Mouse (Mus musculus) hindbrain, embryonic 15.5 days (tissue): ENCODE data around the gene Ciz1. TPM values are rescaled to one million over a fixed set of nuclear protein-coding genes. Genes with fewer than 3 reads are reported as not detected.
"Not testable (repeated sequence)": the region's sequence is repeated elsewhere in the genome, so short reads cannot be mapped to it uniquely, and the experiment has no call there.

Source experiments
- ATAC-seq: fragments of 200-750 bp; cut with Nextera tagmentation; 2 replicates; pipeline ENCODE4 v1.8.0; 2017; ENCODE audit warnings: low read depth, moderate number of reproducible peaks, moderate TSS enrichment; ENCODE audit not compliant: low FRiP score
- H3K27ac ChIP-seq: fragments of 300-500 bp; sonication (generic); replicated peaks from 2 replicates; pipeline ENCODE4 v1.5.1; 2015; ENCODE audit warnings: mild to moderate bottlenecking, inconsistent platforms
- H3K27me3 ChIP-seq: fragments of 300-500 bp; sonication (generic); 2 replicates; pipeline ENCODE4 v1.6.1; 2015; ENCODE audit warnings: control low read depth, inconsistent platforms
- H3K36me3 ChIP-seq: fragments of 300-500 bp; sonication (generic); 2 replicates; pipeline ENCODE4 v1.6.1; 2015; ENCODE audit warnings: control low read depth, inconsistent platforms
- H3K4me1 ChIP-seq: fragments of 300-500 bp; sonication (generic); replicated peaks from 2 replicates; pipeline ENCODE4 v1.6.1; 2015; ENCODE audit warnings: control low read depth, inconsistent platforms
- H3K4me2 ChIP-seq: fragments of 300-500 bp; sonication (generic); 2 replicates; pipeline ENCODE4 v1.6.1; 2015; ENCODE audit warnings: moderate library complexity, mild to moderate bottlenecking, inconsistent platforms
- H3K4me3 ChIP-seq: fragments of 300-500 bp; sonication (generic); 2 replicates; pipeline ENCODE4 v1.5.1; 2015; ENCODE audit warnings: mild to moderate bottlenecking, inconsistent platforms
- H3K9ac ChIP-seq: fragments of 300-500 bp; sonication (generic); 2 replicates; pipeline ENCODE4 v1.6.1; 2015; ENCODE audit warnings: inconsistent platforms
- H3K9me3 ChIP-seq: fragments of 300-500 bp; sonication (generic); 2 replicates; pipeline ENCODE4 v1.6.1; 2016; ENCODE audit warnings: control low read depth, inconsistent platforms
- WGBS: fragments of 180-500 bp; shearing (Covaris S2); methylation state at CpG from one replicate; pipeline ENCODE4 v1.1.7; 2015; 5-methylcytosine and 5-hydroxymethylcytosine counted together
- polyA plus RNA-seq: library from polyadenylated mRNA; unstranded; fragments of >200 nt; fragmentation: Nextera tagmentation; extraction: Ambion mirVana; gene quantifications from 2 replicates; pipeline ENCODE4 v1.2.1, GENCODE M21; 2015

Ciz1 gene
- polyA plus RNA-seq, 1 experiment from 2014 or later, result 60.7 TPM

DNA sequence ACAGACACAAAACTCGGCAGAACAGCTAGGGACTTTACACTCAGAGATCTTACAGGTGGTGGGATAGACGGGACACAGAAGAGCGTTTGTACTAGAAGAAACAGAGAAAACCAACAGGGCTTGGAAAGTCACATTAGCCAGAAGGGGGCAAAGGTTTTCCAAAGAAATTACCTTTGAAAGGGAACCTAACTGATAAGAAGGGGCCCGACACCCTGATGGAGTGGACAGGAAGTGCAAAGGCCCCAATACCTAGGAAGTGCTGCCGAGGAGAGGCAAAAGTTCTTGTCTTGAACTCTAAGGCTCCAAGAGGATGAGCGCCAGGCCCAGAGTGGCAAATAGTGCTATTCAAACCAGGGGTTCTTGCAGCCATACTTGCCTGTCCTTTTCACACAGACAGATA, 1.7 kb downstream of the Ciz1 start:
- Histone ChIP-seq H3K27ac (no peak overlapping the region), H3K36me3 (no peaks in the 10 kb centered on the region), H3K27me3 (no peaks in the 10 kb centered on the region), H3K9me3 (no peaks in the 10 kb centered on the region), H3K4me1 (peaks cover 35% of the 10 kb centered on the region), H3K9ac (no peak overlapping the region), H3K4me2 (no peak overlapping the region; the same call in 1 of the 2 replicates), H3K4me3 (no peak overlapping the region)
- ATAC-seq, result no peak
- 73% methylated on average over 6 of the region's 6 CpGs for WGBS

DNA sequence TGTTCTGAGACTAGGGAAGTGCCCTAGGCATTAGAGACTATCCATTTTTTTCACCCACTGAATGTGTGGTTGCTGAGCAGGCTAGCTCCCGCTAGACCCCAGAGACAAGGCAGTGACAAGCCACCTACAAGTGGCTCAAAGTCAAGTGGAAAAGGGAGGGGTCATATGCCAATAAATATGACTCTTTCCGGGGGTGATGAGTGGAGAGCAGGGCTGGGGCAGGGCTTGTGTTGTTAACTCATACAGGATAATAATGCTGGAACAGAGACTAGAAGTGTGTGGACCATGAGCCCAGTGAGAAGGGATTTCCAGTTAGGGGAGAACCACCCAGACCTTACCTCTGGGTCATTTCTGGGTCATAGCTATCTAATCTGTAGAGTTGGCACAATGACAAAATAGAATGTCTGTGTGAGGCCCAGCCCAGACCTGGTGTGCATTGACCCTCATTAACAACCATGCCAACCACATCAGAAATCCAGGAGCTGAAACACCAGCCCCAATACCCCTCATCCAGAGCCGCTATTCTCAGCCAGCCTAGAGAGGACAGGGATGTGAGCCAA, 2.3 kb downstream of the Ciz1 start:
- ATAC-seq, result no peak
- Histone ChIP-seq H3K27ac (no peak overlapping the region), H3K4me1 (peaks cover 33% of the 10 kb centered on the region), H3K9me3 (no peaks in the 10 kb centered on the region), H3K4me3 (no peak overlapping the region), H3K36me3 (no peaks in the 10 kb centered on the region), H3K4me2 (no peak overlapping the region), H3K9ac (no peak overlapping the region), H3K27me3 (no peaks in the 10 kb centered on the region)
- WGBS, result 95% methylated on average over 3 of the region's 3 CpGs

DNA sequence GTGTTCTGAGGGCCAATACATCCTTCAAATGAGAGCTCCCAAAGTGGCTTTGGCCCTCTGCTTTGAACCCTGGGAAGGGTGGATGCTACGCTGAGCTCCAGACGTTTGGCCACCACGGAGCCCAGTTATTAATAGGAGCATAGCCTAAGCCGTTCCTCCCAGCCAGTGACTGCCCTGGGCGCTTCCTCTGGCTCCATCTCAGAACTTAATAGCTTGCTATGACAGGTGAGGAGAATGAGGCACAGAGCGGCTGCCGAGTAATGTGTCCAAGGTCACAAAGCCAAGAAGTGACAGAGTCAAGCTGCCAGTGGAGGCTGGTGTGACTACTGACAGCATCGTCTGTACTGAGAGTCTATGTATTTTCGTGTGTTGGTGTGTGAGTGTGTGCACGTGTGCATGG, 4.1 kb downstream of the Ciz1 start:
- Histone ChIP-seq H3K36me3 (no peaks in the 10 kb centered on the region), H3K9me3 (no peaks in the 10 kb centered on the region), H3K4me1 (peaks cover 23% of the 10 kb centered on the region), H3K27ac (no peak overlapping the region), H3K9ac (no peak overlapping the region), H3K4me3 (no peak overlapping the region), H3K4me2 (no peak overlapping the region), H3K27me3 (no peaks in the 10 kb centered on the region)
- WGBS, result 82% methylated on average over 10 of the region's 10 CpGs
- no peak for ATAC-seq

DNA sequence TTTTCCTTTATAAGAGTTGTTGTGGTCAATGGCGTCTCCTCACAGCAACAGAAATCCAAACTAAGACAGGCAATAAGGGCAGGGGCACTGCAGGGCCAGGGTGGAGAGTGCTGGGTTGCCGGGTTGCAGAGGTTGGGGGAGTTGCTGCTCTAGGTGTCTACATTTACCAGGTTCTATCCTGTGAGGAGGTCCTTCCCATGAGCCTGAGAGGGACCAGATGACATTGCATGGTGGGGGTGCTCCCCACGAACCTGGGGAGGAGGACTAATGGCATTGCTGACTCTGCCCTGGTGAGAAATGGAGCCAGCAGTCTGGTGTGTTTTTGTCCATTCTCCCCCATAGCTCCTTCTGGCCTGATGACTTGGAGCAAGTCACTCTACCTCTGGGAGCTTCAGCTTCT, 5.6 kb downstream of the Ciz1 start:
- H3K4me1 ChIP-seq, result peaks cover 16% of the 10 kb centered on the region
- H3K4me2 ChIP-seq, result no peak overlapping the region
- 0 out of 2 replicates have a peak, but pooled peaks cover 3% of the 10 kb centered on the region for H3K27me3 ChIP-seq
- H3K36me3 ChIP-seq, result no peaks in the 10 kb centered on the region
- no peak overlapping the region for H3K9ac ChIP-seq
- H3K27ac ChIP-seq, result no peak overlapping the region
- WGBS, result 79% methylated on average over 3 of the region's 3 CpGs
- no peak overlapping the region for H3K4me3 ChIP-seq
- no peak for ATAC-seq
- no peaks in the 10 kb centered on the region for H3K9me3 ChIP-seq

DNA sequence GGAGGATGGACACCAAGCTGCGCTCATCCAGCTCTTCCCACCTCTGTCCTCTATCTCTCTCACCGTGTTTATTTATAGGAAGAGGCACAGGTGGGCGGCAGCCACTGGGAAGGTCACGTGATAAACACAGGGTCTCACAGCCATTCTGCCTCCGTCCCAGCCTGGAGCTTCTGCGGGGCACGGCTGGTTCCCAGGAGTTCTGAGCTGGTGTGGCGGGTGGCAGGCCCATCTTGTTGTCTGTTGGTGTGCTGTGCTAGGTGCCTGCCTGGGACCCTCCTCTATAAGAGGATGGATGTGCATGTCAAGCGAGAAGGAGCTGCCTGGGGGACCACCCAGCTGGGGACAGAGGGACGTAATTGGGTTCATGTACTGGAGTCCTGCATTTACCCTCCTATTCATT, 6.3 kb downstream of the Ciz1 start:
- H3K4me2 ChIP-seq, result no peak overlapping the region
- no peak for ATAC-seq
- H3K9ac ChIP-seq, result no peak overlapping the region
- 74% methylated on average over 10 of the region's 10 CpGs for WGBS
- H3K9me3 ChIP-seq, result no peaks in the 10 kb centered on the region
- peaks cover 14% of the 10 kb centered on the region for H3K4me1 ChIP-seq
- H3K27me3 ChIP-seq, result 0 out of 2 replicates have a peak, but pooled peaks cover 3% of the 10 kb centered on the region
- H3K4me3 ChIP-seq, result no peak overlapping the region
- no peak overlapping the region for H3K27ac ChIP-seq
- H3K36me3 ChIP-seq, result no peaks in the 10 kb centered on the region

DNA sequence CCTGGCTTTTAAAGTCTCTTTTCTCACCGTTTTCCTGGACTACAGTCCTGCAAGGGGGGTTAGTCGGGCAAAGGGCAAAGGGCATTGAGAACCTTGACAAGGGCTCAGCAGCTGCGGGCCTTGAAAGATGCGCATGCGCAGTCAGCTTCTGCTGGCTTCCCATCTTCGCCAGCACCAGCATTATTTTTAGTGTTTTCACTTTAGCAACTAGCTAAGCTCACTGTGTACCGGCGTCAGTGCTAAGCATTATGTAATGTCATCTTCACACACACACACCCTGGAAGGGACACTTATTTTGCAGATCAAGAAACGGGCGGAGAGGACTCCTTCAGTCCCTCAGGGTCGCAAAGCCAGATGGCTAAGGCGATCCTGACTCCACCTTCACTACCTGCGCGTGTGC, 8.6 kb downstream of the Ciz1 start:
- peak overlapping the region; percentile 36 for H3K9ac ChIP-seq
- H3K4me3 ChIP-seq, result peak overlapping the region; percentile 36
- peak overlapping the region; percentile 50; the same call in 1 of the 2 replicates for H3K27ac ChIP-seq
- H3K4me2 ChIP-seq, result peak overlapping the region; percentile 65
- no peaks in the 10 kb centered on the region for H3K9me3 ChIP-seq
- no peaks in the 10 kb centered on the region for H3K36me3 ChIP-seq
- H3K27me3 ChIP-seq, result 0 out of 2 replicates have a peak, but pooled peaks cover 3% of the 10 kb centered on the region
- no peak for ATAC-seq
- 5% methylated on average over 14 of the region's 14 CpGs for whole genome bisulfite sequencing
- H3K4me1 ChIP-seq, result peaks cover 29% of the 10 kb centered on the region

DNA sequence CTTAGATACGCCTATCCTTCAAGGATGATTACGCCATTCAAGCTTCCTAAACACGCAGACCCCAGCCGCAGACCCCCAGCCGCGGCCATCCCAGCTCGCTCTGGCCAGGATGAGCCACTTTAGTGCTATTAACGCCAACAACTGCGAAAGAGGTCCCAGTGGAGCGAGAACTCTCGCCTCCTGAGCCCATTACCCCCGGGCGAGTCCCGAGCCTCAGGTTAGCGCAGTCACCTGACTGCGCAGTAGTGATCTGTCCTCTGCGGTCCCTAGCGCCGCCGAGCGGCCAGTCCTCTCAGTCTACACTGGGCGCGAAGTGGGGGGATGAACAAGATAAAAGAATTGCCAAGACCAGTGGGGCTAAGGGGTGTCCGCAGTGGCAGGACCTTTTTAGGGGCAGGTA, 9.3 kb downstream of the Ciz1 start:
- Histone ChIP-seq H3K9ac (peak overlapping the region; percentile 36; the same call in 1 of the 2 replicates), H3K9me3 (no peaks in the 10 kb centered on the region), H3K27me3 (0 out of 2 replicates have a peak, but pooled peaks cover 3% of the 10 kb centered on the region), H3K4me1 (peaks cover 29% of the 10 kb centered on the region), H3K4me2 (peak overlapping the region; percentile 65), H3K36me3 (peaks cover 3% of the 10 kb centered on the region; the same call in 1 of the 2 replicates), H3K27ac (no peak overlapping the region), H3K4me3 (peak overlapping the region; percentile 36)
- WGBS, result 1% methylated on average over 24 of the region's 24 CpGs
- ATAC-seq, result peak; percentile 42; the same call in 1 of the 2 replicates

DNA sequence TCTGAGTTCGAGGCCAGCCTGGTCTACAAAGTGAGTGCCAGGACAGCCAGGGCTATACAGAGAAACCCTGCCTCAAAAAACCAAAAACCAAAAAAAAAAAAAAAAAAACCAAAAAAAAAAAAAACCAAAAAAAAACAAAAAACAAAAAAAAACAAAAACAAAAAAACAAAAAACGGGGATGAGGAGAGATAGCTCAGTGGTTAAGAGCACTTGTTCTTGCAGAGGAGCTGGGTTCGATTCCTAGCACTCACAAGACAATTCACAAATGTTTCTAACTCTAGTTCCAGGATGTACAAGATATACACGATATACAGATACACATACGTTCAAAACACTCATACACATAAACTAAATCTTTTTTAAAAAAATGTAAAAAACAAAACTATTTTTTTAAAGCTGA, 10.1 kb downstream of the Ciz1 start:
- WGBS, result 45% methylated on average over 5 of the region's 5 CpGs
- peak overlapping the region; percentile 70 for H3K4me2 ChIP-seq
- not testable (repeated sequence) for H3K36me3 ChIP-seq

DNA sequence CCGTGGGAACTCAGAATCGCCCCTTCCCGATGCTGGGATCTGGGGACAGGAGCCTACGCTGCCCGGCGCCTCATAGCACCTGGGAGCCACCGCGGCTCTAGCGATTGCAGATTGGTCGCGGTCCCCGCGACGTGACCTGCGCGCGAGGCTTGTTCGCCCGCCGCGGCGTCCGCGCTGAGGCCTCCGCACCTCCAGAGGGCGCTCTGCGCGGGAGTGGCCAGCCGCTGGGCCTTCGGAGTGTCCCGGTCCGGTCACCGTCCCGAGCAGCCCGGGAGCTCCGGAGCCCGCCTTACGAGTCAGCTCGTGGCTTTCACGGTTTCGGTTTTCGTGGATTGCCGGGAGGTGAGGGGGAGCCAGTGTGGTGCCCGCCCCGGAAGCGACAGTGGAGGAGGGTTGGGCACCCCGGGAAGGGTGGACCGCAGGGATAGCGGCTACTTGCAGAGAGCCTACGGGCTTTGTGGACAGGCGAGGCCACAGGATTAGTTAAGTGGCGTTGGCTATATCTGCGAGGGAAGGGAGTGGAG, 10.8 kb downstream of the Ciz1 start:
- H3K4me1 ChIP-seq, result peaks cover 29% of the 10 kb centered on the region
- peaks cover 11% of the 10 kb centered on the region for H3K36me3 ChIP-seq
- peak; percentile 83 for ATAC-seq
- H3K4me2 ChIP-seq, result peak overlapping the region; percentile 70
- H3K9ac ChIP-seq, result peak overlapping the region; percentile 65
- WGBS, result under 1% methylated on average over 53 of the region's 53 CpGs
- peak overlapping the region; percentile 72 for H3K4me3 ChIP-seq
- 0 out of 2 replicates have a peak, but pooled peaks cover 3% of the 10 kb centered on the region for H3K27me3 ChIP-seq
- peak overlapping the region; percentile 82 for H3K27ac ChIP-seq
- H3K9me3 ChIP-seq, result no peaks in the 10 kb centered on the region

More for the DNA sequence above, 10.1 kb downstream of the Ciz1 start:
- Histone ChIP-seq H3K27ac (peak overlapping the region; percentile 82), H3K4me3 (peak overlapping the region; percentile 72), H3K9ac (peak overlapping the region; percentile 65), H3K4me1 (peaks cover 29% of the 10 kb centered on the region)
- ATAC-seq, H3K9me3 ChIP-seq, H3K27me3 ChIP-seq: not testable (repeated sequence)

DNA sequence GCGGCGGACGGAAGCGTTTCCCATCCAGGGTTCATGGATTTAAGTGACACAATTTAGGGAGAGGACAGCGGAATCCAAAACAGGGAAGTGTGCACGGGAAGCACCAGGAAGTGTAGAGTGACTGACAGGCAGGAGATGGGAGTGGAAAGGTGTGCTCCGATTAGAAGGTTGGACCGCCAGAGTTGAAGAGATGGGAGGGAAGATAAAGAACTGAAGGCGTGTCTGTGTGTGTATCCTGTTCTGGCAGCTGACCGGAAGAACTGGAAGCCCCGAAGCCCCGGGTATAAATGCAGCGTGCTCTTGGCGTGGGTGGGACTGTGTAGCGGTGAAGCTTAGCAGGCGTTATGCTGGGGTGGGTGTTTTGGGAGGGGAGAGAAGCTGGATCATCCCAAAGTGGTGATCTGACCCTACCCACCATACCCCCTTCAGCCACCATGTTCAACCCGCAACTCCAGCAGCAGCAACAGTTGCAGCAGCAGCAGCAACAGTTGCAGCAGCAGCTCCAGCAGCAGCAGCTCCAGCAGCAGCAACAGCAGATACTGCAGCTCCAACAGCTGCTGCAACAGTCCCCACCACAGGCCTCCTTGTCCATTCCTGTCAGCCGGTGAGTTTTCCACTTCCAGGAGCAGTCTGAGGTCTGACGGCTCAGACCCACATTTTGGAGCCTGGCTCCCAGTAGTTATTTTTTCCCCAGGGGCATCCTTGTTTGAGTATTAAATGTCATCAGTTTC, 11.4 kb downstream of the Ciz1 start:
- peak overlapping the region; percentile 82 for H3K27ac ChIP-seq
- H3K36me3 ChIP-seq, result peaks cover 17% of the 10 kb centered on the region
- H3K4me1 ChIP-seq, result peaks cover 29% of the 10 kb centered on the region
- H3K4me2 ChIP-seq, result peak overlapping the region; percentile 70
- ATAC-seq, result peak; percentile 24
- no peaks in the 10 kb centered on the region for H3K9me3 ChIP-seq
- whole genome bisulfite sequencing, result 11% methylated on average over 19 of the region's 19 CpGs
- H3K27me3 ChIP-seq, result 0 out of 2 replicates have a peak, but pooled peaks cover 3% of the 10 kb centered on the region
- peak overlapping the region; percentile 65 for H3K9ac ChIP-seq
- H3K4me3 ChIP-seq, result peak overlapping the region; percentile 72

DNA sequence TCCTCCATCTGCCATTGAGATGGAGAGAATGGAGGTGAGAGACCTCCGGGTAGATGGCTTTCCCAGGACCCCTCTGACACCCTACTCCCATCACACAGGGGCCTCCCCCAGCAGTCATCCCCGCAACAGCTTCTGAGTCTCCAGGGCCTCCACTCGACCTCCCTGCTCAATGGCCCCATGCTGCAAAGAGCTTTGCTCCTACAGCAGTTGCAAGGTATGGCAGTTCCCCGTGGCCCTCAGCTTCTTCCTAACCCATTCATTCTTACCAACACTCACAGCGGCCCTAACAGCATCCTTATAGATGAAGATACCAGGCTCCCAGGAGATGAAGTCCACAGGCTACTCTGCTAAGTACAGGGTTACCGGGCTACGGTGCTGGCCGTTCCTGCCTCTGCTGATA, 12.0 kb downstream of the Ciz1 start:
- Histone ChIP-seq H3K36me3 (peaks cover 19% of the 10 kb centered on the region), H3K27me3 (0 out of 2 replicates have a peak, but pooled peaks cover 3% of the 10 kb centered on the region), H3K9me3 (no peaks in the 10 kb centered on the region), H3K4me3 (peak overlapping the region; percentile 72), H3K27ac (no peak overlapping the region), H3K9ac (peak overlapping the region; percentile 65), H3K4me2 (peak overlapping the region; percentile 70), H3K4me1 (peaks cover 29% of the 10 kb centered on the region)
- no peak for ATAC-seq
- WGBS, result 91% methylated on average over 8 of the region's 8 CpGs

DNA sequence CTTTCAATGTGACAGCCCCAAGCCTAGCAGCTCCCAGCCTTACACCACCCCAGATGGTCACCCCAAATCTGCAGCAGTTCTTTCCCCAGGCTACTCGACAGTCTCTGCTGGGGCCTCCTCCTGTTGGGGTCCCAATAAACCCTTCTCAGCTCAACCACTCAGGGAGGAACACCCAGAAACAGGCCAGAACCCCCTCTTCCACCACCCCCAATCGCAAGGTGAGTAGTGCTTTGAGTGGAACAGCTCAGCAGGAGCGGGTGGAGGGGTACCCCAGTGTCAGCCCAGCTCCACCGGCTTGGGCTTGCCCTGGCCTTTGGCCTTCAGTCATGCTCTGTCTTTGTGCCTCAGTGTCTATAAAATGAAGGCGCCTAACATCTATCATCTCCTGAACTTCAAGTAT, 15.2 kb downstream of the Ciz1 start:
- no peak overlapping the region for H3K27ac ChIP-seq
- H3K9ac ChIP-seq, result no peak overlapping the region
- 94% methylated on average over 5 of the region's 5 CpGs for WGBS
- ATAC-seq, result no peak
- H3K36me3 ChIP-seq, result peaks cover 51% of the 10 kb centered on the region
- H3K4me2 ChIP-seq, result no peak overlapping the region
- H3K4me3 ChIP-seq, result no peak overlapping the region
- peaks cover 15% of the 10 kb centered on the region for H3K4me1 ChIP-seq
- H3K27me3 ChIP-seq, result no peaks in the 10 kb centered on the region
- H3K9me3 ChIP-seq, result no peaks in the 10 kb centered on the region
